Mouse (Mus musculus): Measurements from ENCODE around the gene Fhl1.

The Fhl1 gene

GRCm38 (mm10) chrX:56731306-56732201 is at the start of gene Fhl1:
Gene Fhl1 (plus strand): TSS chrX:56731787.
- peak in 1 of 2 experiments; percentile 11 for DNase-seq (ENCODE audit: low spot score in 2 of 2)

- no peak for DNase-seq (ENCODE audit: low spot score in 2 of 2)
These were observed 49.3 kb upstream of the Fhl1 start for GRCm38 (mm10) chrX:56682156-56682720.

- no peak for DNase-seq (ENCODE audit: low spot score in 2 of 2)
These were observed 48.1 kb upstream of the Fhl1 start for GRCm38 (mm10) chrX:56683521-56683920.

- DNase-seq (ENCODE audit: low spot score in 2 of 2), result no peak
These were observed 39.0 kb upstream of the Fhl1 start for GRCm38 (mm10) chrX:56692554-56692953.

GRCm38 (mm10) chrX:56694539-56694938 is 37.0 kb upstream of the Fhl1 start:
- DNase-seq (ENCODE audit: low spot score in 2 of 2), result no peak

GRCm38 (mm10) chrX:56697199-56697780 is 34.3 kb upstream of the Fhl1 start:
- DNase-seq (ENCODE audit: low spot score in 2 of 2), result no peak

GRCm38 (mm10) chrX:56697886-56698285 is 33.7 kb upstream of the Fhl1 start:
- DNase-seq (ENCODE audit: low spot score in 2 of 2), result no peak

GRCm38 (mm10) chrX:56701261-56701660 is 30.3 kb upstream of the Fhl1 start:
- DNase-seq (ENCODE audit: low spot score in 2 of 2), result no peak

GRCm38 (mm10) chrX:56703965-56704562 is 27.5 kb upstream of the Fhl1 start:
- no peak for DNase-seq (ENCODE audit: low spot score in 2 of 2)

- DNase-seq (ENCODE audit: low spot score in 2 of 2), result no peak
These were observed 22.8 kb upstream of the Fhl1 start for GRCm38 (mm10) chrX:56708592-56709370.

- DNase-seq (ENCODE audit: low spot score in 2 of 2), result no peak
These were observed 21.1 kb upstream of the Fhl1 start for GRCm38 (mm10) chrX:56710522-56710921.

- DNase-seq (ENCODE audit: low spot score in 2 of 2), result no peak
These were observed 18.9 kb upstream of the Fhl1 start for GRCm38 (mm10) chrX:56712666-56713065.

GRCm38 (mm10) chrX:56722559-56722958 is 9.0 kb upstream of the Fhl1 start:
- no peak for DNase-seq (ENCODE audit: low spot score in 2 of 2)

- peak in 1 of 2 experiments; percentile 11 for DNase-seq (ENCODE audit: low spot score in 2 of 2)
These were observed 3.1 kb upstream of the Fhl1 start for GRCm38 (mm10) chrX:56728507-56728906.

GRCm38 (mm10) chrX:56730828-56731305 is 720 bp upstream of the Fhl1 start:
- no peak for DNase-seq (ENCODE audit: low spot score in 2 of 2)

- DNase-seq (ENCODE audit: low spot score in 2 of 2), result no peak
These were observed 814 bp downstream of the Fhl1 start for GRCm38 (mm10) chrX:56732401-56732800.

- no peak for DNase-seq (ENCODE audit: low spot score in 2 of 2)
These were observed 2.8 kb downstream of the Fhl1 start for GRCm38 (mm10) chrX:56734436-56734835.

GRCm38 (mm10) chrX:56736226-56736625 is 4.6 kb downstream of the Fhl1 start:
- DNase-seq (ENCODE audit: low spot score in 2 of 2), result no peak

- DNase-seq (ENCODE audit: low spot score in 2 of 2), result no peak
These were observed 6.4 kb downstream of the Fhl1 start for GRCm38 (mm10) chrX:56737848-56738554.

- no peak for DNase-seq (ENCODE audit: low spot score in 2 of 2)
These were observed 9.8 kb downstream of the Fhl1 start for GRCm38 (mm10) chrX:56741428-56741827.

- no peak for DNase-seq (ENCODE audit: low spot score in 2 of 2)
These were observed 19.9 kb downstream of the Fhl1 start for GRCm38 (mm10) chrX:56751536-56751935.
